ENCODE assay signal across 17 mouse cellular contexts in the genomic region with DNA sequence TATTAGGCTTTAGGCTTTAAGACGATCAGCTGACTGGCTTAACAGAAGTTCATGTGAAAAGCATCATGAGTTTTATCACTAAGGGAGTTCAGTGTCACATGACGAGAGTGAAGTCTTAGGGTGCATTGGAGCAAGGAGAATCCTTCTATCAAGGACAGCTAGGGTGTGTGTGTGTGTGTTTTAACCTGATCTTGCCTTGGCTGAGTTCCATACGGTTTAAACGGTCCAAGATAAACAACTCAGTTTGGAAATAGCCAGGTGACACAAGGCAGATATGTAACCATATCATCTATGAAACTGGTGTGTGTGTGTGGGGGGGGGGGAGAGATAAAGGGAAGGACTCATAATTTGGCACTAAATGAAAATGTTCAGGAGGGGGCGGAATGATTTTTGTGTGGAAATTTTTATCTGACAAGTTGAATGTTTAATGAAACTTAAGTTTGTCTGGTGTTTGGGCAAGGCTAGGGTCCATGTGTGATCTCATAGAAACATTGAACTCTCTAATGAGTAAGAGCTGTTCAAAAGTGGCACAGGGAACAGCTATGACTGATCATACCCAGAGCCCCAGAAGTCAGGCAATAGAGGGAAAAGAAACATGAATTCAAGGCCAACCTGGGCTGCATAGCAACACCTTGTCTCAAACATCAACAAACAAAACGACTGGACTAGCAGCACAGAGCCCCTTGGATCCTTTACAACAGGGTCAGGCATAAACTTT.
DNase-seq lines count a peak whose midpoint lies in the region; ATAC-seq and TF ChIP-seq lines count a peak whose summit lies in the region.
"Had no signal": no experiment of that assay in that cellular context is flagged by ENCODE, and none has a peak within 500 bp of the region (broad histone marks: within the 10 kb centered on the region; RNA-seq: fewer than 3 reads in every experiment).

No protein-coding gene starts in this region.

- whole genome bisulfite sequencing in embryonic facial prominence, embryonic 14.5 days: 59% methylated on average over 6 of the region's 6 CpGs
- 80% methylated on average over 6 of the region's 6 CpGs for WGBS in embryonic facial prominence, embryonic 10.5 days
- 45% methylated on average over 6 of the region's 6 CpGs for WGBS in lung, embryonic 15.5 days
- 56% methylated on average over 6 of the region's 6 CpGs for WGBS in lung, postnatal 0 days
- 22% methylated on average over 6 of the region's 6 CpGs for WGBS in liver, embryonic 13.5 days (ENCODE audit: insufficient replicate concordance)
- WGBS in stomach, embryonic 15.5 days: 49% methylated on average over 6 of the region's 6 CpGs

- ATAC-seq in embryonic facial prominence, embryonic 14.5 days (ENCODE audit: low read depth): peak; percentile 35; the same call in 1 of the 2 replicates
- peak; percentile 16; the same call in 1 of the 2 replicates for ATAC-seq in lung, embryonic 15.5 days (ENCODE audit: borderline replicate concordance, extremely low read depth, low FRiP score, low TSS enrichment)
- ATAC-seq in lung, postnatal 0 days: no peak
- ATAC-seq in liver, embryonic 13.5 days (ENCODE audit: low read depth): peak; percentile 96
- peak; percentile 88 for ATAC-seq in stomach, embryonic 15.5 days (ENCODE audit: insufficient read depth, low FRiP score, low read depth)

- no peak for TF ChIP-seq CTCF in lung, postnatal 0 days (IDR thresholded peaks at IDR 0.05)

- peaks cover 9% of the 10 kb centered on the region; the same call in 1 of the 2 replicates for H3K4me1 ChIP-seq in embryonic facial prominence, embryonic 14.5 days (ENCODE audit: control insufficient read depth, insufficient read depth, low read length)
- H3K4me1 ChIP-seq in embryonic facial prominence, embryonic 10.5 days: peaks cover 30% of the 10 kb centered on the region
- peaks cover 29% of the 10 kb centered on the region for H3K4me1 ChIP-seq in lung, embryonic 15.5 days
- no peaks in the 10 kb centered on the region for H3K4me1 ChIP-seq in lung, postnatal 0 days (ENCODE audit: insufficient read depth, low read depth, low read length)
- H3K4me1 ChIP-seq in liver, embryonic 13.5 days (replicated peaks): peaks cover 82% of the 10 kb centered on the region
- H3K4me1 ChIP-seq in stomach, embryonic 15.5 days: peaks cover 21% of the 10 kb centered on the region

- no peaks in the 10 kb centered on the region for H3K9me3 ChIP-seq in embryonic facial prominence, embryonic 14.5 days (ENCODE audit: control insufficient read depth, low read length)
- no peaks in the 10 kb centered on the region for H3K9me3 ChIP-seq in embryonic facial prominence, embryonic 10.5 days
- no peaks in the 10 kb centered on the region for H3K9me3 ChIP-seq in lung, embryonic 15.5 days
- no peaks in the 10 kb centered on the region for H3K9me3 ChIP-seq in lung, postnatal 0 days (ENCODE audit: low read length)
- no peaks in the 10 kb centered on the region for H3K9me3 ChIP-seq in liver, embryonic 13.5 days (replicated peaks)
- no peaks in the 10 kb centered on the region for H3K9me3 ChIP-seq in stomach, embryonic 15.5 days
- H3K9me3 ChIP-seq: forebrain, embryonic 10.5 days; hindbrain, embryonic 12.5 days had no signal

- no peak for TF ChIP-seq EP300 in lung, postnatal 0 days (IDR thresholded peaks at IDR 0.05)

- peak; percentile 38 for DNase-seq in embryonic facial prominence, embryonic 14.5 days (ENCODE audit: low spot score)
- no peak for DNase-seq in embryonic facial prominence, embryonic 10.5 days (ENCODE audit: low spot score)
- DNase-seq in lung, postnatal 0 days (ENCODE audit: low spot score): no peak
- peak; percentile 75 for DNase-seq in liver, embryonic 13.5 days
- no peak for DNase-seq in gastrocnemius, postnatal 25 days
- DNase-seq in layer of hippocampus, adult 8-10 months (ENCODE audit: low spot score in 2 of 2): no peak
- DNase-seq: adrenal gland, postnatal 14 days; cerebellum, adult 11 months; embryo, embryonic 11 days; kidney, postnatal 10 days; lung, adult 18-20 months; right cerebral cortex, postnatal 4 days had no signal

- H3K36me3 ChIP-seq in embryonic facial prominence, embryonic 14.5 days (ENCODE audit: control insufficient read depth, insufficient read depth, low read length): no peaks in the 10 kb centered on the region
- no peaks in the 10 kb centered on the region for H3K36me3 ChIP-seq in embryonic facial prominence, embryonic 10.5 days (replicated peaks)
- no peaks in the 10 kb centered on the region for H3K36me3 ChIP-seq in lung, embryonic 15.5 days
- no peaks in the 10 kb centered on the region for H3K36me3 ChIP-seq in lung, postnatal 0 days (ENCODE audit: insufficient read depth, low read length)
- H3K36me3 ChIP-seq in liver, embryonic 13.5 days: no peaks in the 10 kb centered on the region
- H3K36me3 ChIP-seq in stomach, embryonic 15.5 days: no peaks in the 10 kb centered on the region
- H3K36me3 ChIP-seq: forebrain, embryonic 10.5 days; hindbrain, embryonic 12.5 days had no signal

- H3K4me3 ChIP-seq in embryonic facial prominence, embryonic 14.5 days (ENCODE audit: low read depth, low read length): no peak overlapping the region
- H3K4me3 ChIP-seq in embryonic facial prominence, embryonic 10.5 days: no peak overlapping the region
- no peak overlapping the region for H3K4me3 ChIP-seq in lung, embryonic 15.5 days
- H3K4me3 ChIP-seq in lung, postnatal 0 days (ENCODE audit: low read depth, low read length): no peak overlapping the region
- H3K4me3 ChIP-seq in liver, embryonic 13.5 days (replicated peaks): no peak overlapping the region
- no peak overlapping the region for H3K4me3 ChIP-seq in stomach, embryonic 15.5 days (replicated peaks)
- H3K4me3 ChIP-seq: forebrain, embryonic 10.5 days; hindbrain, embryonic 12.5 days had no signal

- no peaks in the 10 kb centered on the region for H3K27me3 ChIP-seq in embryonic facial prominence, embryonic 14.5 days (replicated peaks; ENCODE audit: control insufficient read depth, insufficient read depth, low read length)
- H3K27me3 ChIP-seq in embryonic facial prominence, embryonic 10.5 days (replicated peaks; ENCODE audit: low read depth, poor library complexity, severe bottlenecking): no peaks in the 10 kb centered on the region
- no peaks in the 10 kb centered on the region for H3K27me3 ChIP-seq in lung, embryonic 15.5 days
- no peaks in the 10 kb centered on the region for H3K27me3 ChIP-seq in lung, postnatal 0 days (replicated peaks; ENCODE audit: insufficient read depth, low read length)
- 0 out of 2 replicates have a peak, but pooled peaks cover 9% of the 10 kb centered on the region for H3K27me3 ChIP-seq in liver, embryonic 13.5 days
- no peaks in the 10 kb centered on the region for H3K27me3 ChIP-seq in stomach, embryonic 15.5 days (replicated peaks)
- H3K27me3 ChIP-seq: hindbrain, embryonic 12.5 days had no signal

- no peak overlapping the region for H3K27ac ChIP-seq in embryonic facial prominence, embryonic 14.5 days (replicated peaks; ENCODE audit: low read depth, low read length)
- no peak overlapping the region for H3K27ac ChIP-seq in embryonic facial prominence, embryonic 10.5 days (replicated peaks)
- H3K27ac ChIP-seq in lung, embryonic 15.5 days: no peak overlapping the region
- no peak overlapping the region for H3K27ac ChIP-seq in lung, postnatal 0 days (ENCODE audit: low read length)
- H3K27ac ChIP-seq in liver, embryonic 13.5 days: peak overlapping the region; percentile 95
- H3K27ac ChIP-seq in stomach, embryonic 15.5 days: no peak overlapping the region
- H3K27ac ChIP-seq: forebrain, embryonic 10.5 days; hindbrain, embryonic 12.5 days had no signal

- H3K9ac ChIP-seq in embryonic facial prominence, embryonic 14.5 days (ENCODE audit: low read depth, low read length): no peak overlapping the region
- H3K9ac ChIP-seq in lung, embryonic 15.5 days: no peak overlapping the region
- H3K9ac ChIP-seq in lung, postnatal 0 days (replicated peaks; ENCODE audit: low read depth): no peak overlapping the region
- peak overlapping the region; percentile 67 for H3K9ac ChIP-seq in liver, embryonic 13.5 days
- H3K9ac ChIP-seq in stomach, embryonic 15.5 days: no peak overlapping the region
- H3K9ac ChIP-seq: hindbrain, embryonic 12.5 days had no signal

- H3K4me2 ChIP-seq in embryonic facial prominence, embryonic 14.5 days (ENCODE audit: low read depth, low read length): no peak overlapping the region
- H3K4me2 ChIP-seq in lung, embryonic 15.5 days: no peak overlapping the region
- H3K4me2 ChIP-seq in lung, postnatal 0 days (replicated peaks; ENCODE audit: low read depth, low read length): no peak overlapping the region
- peak overlapping the region; percentile 46 for H3K4me2 ChIP-seq in liver, embryonic 13.5 days
- H3K4me2 ChIP-seq in stomach, embryonic 15.5 days: no peak overlapping the region
- H3K4me2 ChIP-seq: hindbrain, embryonic 12.5 days; midbrain, embryonic 11.5 days had no signal

Comparison
In these comparisons a context has a peak if more than half of its experiments do, and no peak if none do; other contexts are left out.
1. DNase-seq: peak in embryonic facial prominence, embryonic 14.5 days (single experiment) and liver, embryonic 13.5 days (single experiment); none in embryonic facial prominence, embryonic 10.5 days (single experiment), lung, postnatal 0 days (single experiment), gastrocnemius, postnatal 25 days (single experiment) and layer of hippocampus, adult 8-10 months (0 of 2).